Mouse (Mus musculus): Measurements from ENCODE around the gene Fbxl19. TPM values are rescaled to one million over a fixed set of nuclear protein-coding genes. Genes with fewer than 3 reads are reported as not detected.

Gene Fbxl19
- polyA plus RNA-seq, 1 experiment from 2014 or later, result 9.4 TPM

- 88% methylated on average over 3 of the region's 3 CpGs for WGBS
- no peak overlapping the region for H3K4me3 ChIP-seq
- H3K36me3 ChIP-seq, result peaks cover 73% of the 10 kb centered on the region
Observed at GRCm38 (mm10) chr7:127760478-127760877, 16.1 kb downstream of the Fbxl19 start.

GRCm38 (mm10) chr7:127761026-127761425 lies 16.7 kb downstream of the Fbxl19 start:
- H3K4me3 ChIP-seq, result no peak overlapping the region
- H3K4me1 ChIP-seq, result no peaks in the 10 kb centered on the region
- no peak overlapping the region for H3K9ac ChIP-seq (replicated peaks)
- no peaks in the 10 kb centered on the region for H3K27me3 ChIP-seq
- H3K36me3 ChIP-seq, result peaks cover 74% of the 10 kb centered on the region
- H3K27ac ChIP-seq (replicated peaks), result no peak overlapping the region
- no peak for ATAC-seq (replicated peaks)
- H3K9me3 ChIP-seq, result no peaks in the 10 kb centered on the region
- WGBS, result 46% methylated on average over 7 of the region's 7 CpGs
- H3K4me2 ChIP-seq (replicated peaks), result no peak overlapping the region

More at GRCm38 (mm10) chr7:127760478-127760877, 16.1 kb downstream of the Fbxl19 start:
- H3K27me3 ChIP-seq, result no peaks in the 10 kb centered on the region
- no peak overlapping the region for H3K4me2 ChIP-seq (replicated peaks)
- ATAC-seq (replicated peaks), result no peak
- H3K27ac ChIP-seq (replicated peaks), result no peak overlapping the region
- no peaks in the 10 kb centered on the region for H3K9me3 ChIP-seq
- H3K9ac ChIP-seq (replicated peaks), result no peak overlapping the region
- no peaks in the 10 kb centered on the region for H3K4me1 ChIP-seq

DNA sequence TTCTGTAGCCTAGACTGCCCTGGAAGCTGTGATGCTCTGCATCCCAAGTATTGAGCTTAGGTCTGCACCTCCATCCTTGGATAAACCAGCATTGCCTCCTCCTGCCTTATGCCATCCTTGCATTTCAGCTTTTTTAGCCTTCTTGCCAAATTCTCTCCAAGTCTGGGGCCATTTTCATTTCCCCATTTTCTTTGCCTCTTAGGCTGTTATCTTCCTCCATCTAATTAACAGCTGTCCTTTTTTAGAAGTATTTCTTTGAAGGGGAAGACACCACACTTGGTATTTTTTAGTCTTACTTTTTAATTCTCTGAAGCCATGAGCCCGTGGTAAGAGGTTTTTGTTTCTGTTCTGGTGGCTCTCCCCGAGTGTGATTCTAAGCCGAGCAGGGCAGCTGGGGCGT lies 19.3 kb downstream of the Fbxl19 start:
- peaks cover 75% of the 10 kb centered on the region for H3K36me3 ChIP-seq
- H3K27me3 ChIP-seq, result no peaks in the 10 kb centered on the region
- WGBS, result 88% methylated on average over 4 of the region's 4 CpGs
- H3K27ac ChIP-seq (replicated peaks), result no peak overlapping the region
- no peak overlapping the region for H3K9ac ChIP-seq (replicated peaks)
- no peak for ATAC-seq (replicated peaks)
- H3K9me3 ChIP-seq, result no peaks in the 10 kb centered on the region
- H3K4me2 ChIP-seq (replicated peaks), result no peak overlapping the region
- H3K4me1 ChIP-seq, result peaks cover 5% of the 10 kb centered on the region
- no peak overlapping the region for H3K4me3 ChIP-seq

GRCm38 (mm10) chr7:127765756-127766155 lies 21.4 kb downstream of the Fbxl19 start:
- Histone ChIP-seq H3K27me3 (no peaks in the 10 kb centered on the region), H3K9me3 (no peaks in the 10 kb centered on the region), H3K27ac (replicated peaks) (no peak overlapping the region), H3K4me3 (no peak overlapping the region), H3K4me1 (peaks cover 25% of the 10 kb centered on the region), H3K4me2 (replicated peaks) (no peak overlapping the region), H3K9ac (replicated peaks) (no peak overlapping the region), H3K36me3 (peaks cover 65% of the 10 kb centered on the region)
- ATAC-seq (replicated peaks), result no peak
- WGBS, result 96% methylated on average over 2 of the region's 2 CpGs

DNA sequence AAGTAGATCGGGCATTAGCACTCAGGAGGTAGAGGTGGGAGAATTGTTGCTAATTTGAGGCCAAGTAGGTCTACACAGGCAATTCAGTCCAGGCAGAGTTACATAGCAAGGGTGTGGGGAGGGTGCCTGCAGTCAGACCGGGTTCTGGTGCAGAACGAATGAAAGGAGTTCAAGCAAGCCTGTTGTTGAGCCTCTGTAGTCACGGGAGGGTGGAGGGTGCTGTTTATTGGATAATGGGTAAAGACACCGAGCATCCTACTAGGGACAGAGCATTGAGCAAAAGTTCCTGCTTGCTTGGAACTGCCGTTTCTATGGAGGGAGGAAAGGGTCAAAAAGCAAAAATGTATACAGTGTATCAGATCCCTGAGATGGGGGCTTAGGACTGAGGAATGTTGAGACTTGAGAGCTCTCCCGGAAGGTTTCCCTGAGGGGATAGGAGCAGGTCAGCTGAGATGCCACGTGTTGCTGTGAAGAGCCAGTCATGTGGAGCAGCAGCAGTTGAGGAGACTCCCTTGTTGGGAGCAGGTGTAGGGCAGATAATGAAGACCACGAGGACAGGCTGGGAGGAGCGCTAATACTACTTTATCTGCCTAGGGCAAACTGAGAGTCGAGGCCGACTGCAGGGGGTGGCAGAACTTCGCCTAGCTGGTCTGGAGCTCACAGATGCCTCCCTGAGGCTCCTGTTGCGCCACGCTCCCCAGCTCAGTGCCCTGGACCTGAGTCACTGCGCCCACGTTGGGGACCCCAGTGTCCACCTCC lies 22.7 kb downstream of the Fbxl19 start:
- Histone ChIP-seq H3K4me1 (peaks cover 30% of the 10 kb centered on the region), H3K4me3 (no peak overlapping the region), H3K36me3 (peaks cover 56% of the 10 kb centered on the region), H3K27ac (replicated peaks) (no peak overlapping the region), H3K4me2 (replicated peaks) (no peak overlapping the region), H3K9me3 (no peaks in the 10 kb centered on the region), H3K27me3 (no peaks in the 10 kb centered on the region), H3K9ac (replicated peaks) (no peak overlapping the region)
- no peak for ATAC-seq (replicated peaks)
- 82% methylated on average over 17 of the region's 17 CpGs for WGBS

- Histone ChIP-seq H3K9me3 (no peaks in the 10 kb centered on the region), H3K4me1 (peaks cover 30% of the 10 kb centered on the region), H3K36me3 (peaks cover 50% of the 10 kb centered on the region), H3K4me2 (replicated peaks) (no peak overlapping the region), H3K4me3 (no peak overlapping the region), H3K27me3 (no peaks in the 10 kb centered on the region), H3K27ac (replicated peaks) (peak overlapping the region; percentile 64; the same call in 1 of the 2 replicates), H3K9ac (replicated peaks) (no peak overlapping the region)
- WGBS, result 94% methylated on average over 19 of the region's 19 CpGs
- ATAC-seq (replicated peaks), result no peak
Observed at GRCm38 (mm10) chr7:127767671-127768345, 23.5 kb downstream of the Fbxl19 start.

DNA sequence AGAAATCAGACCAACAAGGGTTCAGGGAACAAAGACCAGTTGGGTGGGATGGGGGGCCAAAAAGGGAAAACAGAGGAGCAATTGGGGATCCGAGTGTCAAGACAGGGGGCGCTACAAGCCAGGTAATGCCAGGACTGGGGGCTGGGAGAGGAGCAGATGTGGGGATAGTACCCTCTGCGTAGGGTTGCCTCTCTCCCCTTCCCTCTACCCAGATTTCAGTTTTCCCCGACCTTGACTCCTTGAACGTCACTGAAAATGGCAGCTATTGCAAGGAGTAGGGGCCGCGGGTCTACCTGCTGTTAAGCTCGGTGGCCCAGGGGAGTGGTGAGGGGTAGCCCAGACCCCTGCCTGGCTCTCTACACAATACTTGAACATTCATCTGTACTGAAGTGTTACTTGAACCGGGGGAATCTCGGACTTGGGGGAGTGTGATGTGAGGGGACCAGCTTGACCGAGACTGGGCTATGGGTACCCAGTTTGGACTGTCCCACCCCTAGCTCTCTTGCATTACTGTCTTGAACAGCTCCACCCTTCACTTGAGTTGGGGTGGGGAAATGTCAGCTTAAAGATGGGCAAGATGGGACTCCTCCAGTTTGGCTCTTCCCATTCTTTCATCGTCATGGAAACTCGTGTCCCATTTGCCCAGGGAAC lies 24.1 kb downstream of the Fbxl19 start:
- no peak; the same call in 1 of the 2 replicates for ATAC-seq (replicated peaks)
- peak overlapping the region; percentile 64 for H3K27ac ChIP-seq (replicated peaks)

DNA sequence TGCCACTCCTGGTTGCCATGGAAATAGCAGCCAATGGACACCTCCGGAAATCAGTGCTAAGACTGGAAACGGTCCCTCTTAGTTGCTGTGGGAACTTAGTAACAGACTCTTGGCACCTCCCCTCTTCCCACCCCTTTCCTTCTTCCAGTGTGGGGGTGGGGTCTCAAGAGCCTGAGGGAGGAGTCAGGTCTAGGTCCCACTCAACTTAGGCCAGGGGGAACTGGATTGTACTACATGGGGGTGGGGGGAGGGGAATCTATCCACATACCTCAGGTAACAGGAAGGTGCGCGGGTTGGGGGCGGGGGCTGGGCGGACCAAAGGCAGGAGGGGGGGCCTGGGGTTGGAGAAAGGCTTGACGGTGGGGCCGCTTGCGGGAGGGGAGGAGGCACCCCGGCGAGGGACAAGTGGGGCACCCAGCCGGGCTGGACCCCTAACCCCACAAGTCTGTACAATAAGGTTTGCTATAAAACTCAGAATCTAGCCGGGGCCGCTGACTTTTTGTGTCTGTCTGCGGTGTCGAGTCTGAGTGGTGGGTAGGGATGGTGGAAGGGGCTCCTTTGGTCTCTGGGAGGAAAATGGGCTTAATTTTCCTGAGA lies 24.8 kb downstream of the Fbxl19 start:
- Histone ChIP-seq H3K36me3 (peaks cover 39% of the 10 kb centered on the region), H3K4me3 (peak overlapping the region; percentile 45), H3K27me3 (no peaks in the 10 kb centered on the region), H3K4me2 (replicated peaks) (peak overlapping the region; percentile 67), H3K9me3 (no peaks in the 10 kb centered on the region), H3K4me1 (peaks cover 30% of the 10 kb centered on the region), H3K27ac (replicated peaks) (peak overlapping the region; percentile 79), H3K9ac (replicated peaks) (peak overlapping the region; percentile 52; the same call in 1 of the 2 replicates)
- peak; percentile 91 for ATAC-seq (replicated peaks)
- 2% methylated on average over 16 of the region's 16 CpGs for WGBS

More for the DNA sequence above, 24.1 kb downstream of the Fbxl19 start:
- WGBS, result 45% methylated on average over 13 of the region's 13 CpGs
- H3K4me1 ChIP-seq, result peaks cover 30% of the 10 kb centered on the region
- no peaks in the 10 kb centered on the region for H3K27me3 ChIP-seq
- no peaks in the 10 kb centered on the region for H3K9me3 ChIP-seq
- peak overlapping the region; percentile 67; the same call in 1 of the 2 replicates for H3K4me2 ChIP-seq (replicated peaks)
- H3K9ac ChIP-seq (replicated peaks), result no peak overlapping the region
- H3K4me3 ChIP-seq, result peak overlapping the region; percentile 45; the same call in 1 of the 2 replicates
- peaks cover 46% of the 10 kb centered on the region for H3K36me3 ChIP-seq

GRCm38 (mm10) chr7:127769651-127770038 lies 25.3 kb downstream of the Fbxl19 start, which contains the start of gene Orai3:
TSS of gene Orai3 (plus strand) at chr7:127769815.
- WGBS, result 1% methylated on average over 24 of the region's 24 CpGs
- Histone ChIP-seq H3K4me3 (peak within 1 kb of the TSS; percentile 45), H3K27ac (replicated peaks) (peak within 1 kb of the TSS; percentile 79), H3K36me3 (peaks cover 34% of the 10 kb centered on the region), H3K27me3 (no peaks in the 10 kb centered on the region), H3K9me3 (no peaks in the 10 kb centered on the region), H3K4me1 (peaks cover 30% of the 10 kb centered on the region), H3K4me2 (replicated peaks) (peak within 1 kb of the TSS; percentile 67), H3K9ac (replicated peaks) (peak within 1 kb of the TSS; percentile 52)
- peak; percentile 50 for ATAC-seq (replicated peaks)

DNA sequence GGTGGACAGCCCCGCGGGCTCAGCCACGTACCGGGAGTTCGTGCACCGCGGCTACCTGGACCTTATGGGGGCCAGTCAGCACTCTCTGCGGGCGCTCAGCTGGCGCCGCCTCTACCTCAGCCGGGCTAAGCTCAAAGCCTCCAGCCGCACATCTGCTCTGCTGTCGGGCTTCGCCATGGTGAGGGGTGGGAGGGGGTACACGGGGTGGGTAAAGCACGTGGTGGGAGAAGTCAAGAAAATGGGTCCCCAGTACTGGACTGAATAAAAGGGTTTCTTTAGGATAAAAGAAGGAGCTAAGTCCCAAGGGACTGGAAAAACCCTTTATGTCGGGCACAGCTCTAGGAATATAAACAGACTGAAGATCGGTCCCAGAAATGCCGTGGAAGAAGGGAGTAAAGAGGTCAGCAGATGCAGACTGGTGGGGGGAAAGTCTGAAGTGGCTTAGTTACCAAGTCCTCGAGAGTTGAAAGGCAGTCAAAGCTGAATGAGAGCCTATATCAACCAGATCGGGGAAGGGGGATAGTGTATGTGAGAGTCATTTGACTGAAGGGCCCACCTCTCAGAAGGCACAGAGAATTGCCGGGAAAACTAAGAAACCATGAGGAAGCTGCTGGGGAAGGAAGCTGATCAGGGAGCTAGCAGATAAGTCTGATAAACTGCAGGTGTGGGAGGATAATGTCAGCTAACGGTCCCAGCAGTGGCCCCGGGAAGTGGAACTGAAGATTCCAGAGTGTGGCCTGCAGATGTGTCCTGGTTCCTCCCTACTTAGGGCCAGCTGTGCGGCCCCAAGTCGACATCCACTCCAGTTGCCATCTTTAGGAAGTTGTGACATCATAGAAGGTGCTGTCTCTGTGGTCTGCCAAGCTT lies 25.9 kb downstream of the Fbxl19 start:
- Histone ChIP-seq H3K4me2 (replicated peaks) (peak overlapping the region; percentile 67), H3K36me3 (peaks cover 28% of the 10 kb centered on the region), H3K9me3 (no peaks in the 10 kb centered on the region), H3K9ac (replicated peaks) (peak overlapping the region; percentile 52), H3K27me3 (no peaks in the 10 kb centered on the region), H3K27ac (replicated peaks) (peak overlapping the region; percentile 79), H3K4me3 (peak overlapping the region; percentile 45), H3K4me1 (peaks cover 30% of the 10 kb centered on the region)
- WGBS, result 5% methylated on average over 27 of the region's 27 CpGs
- ATAC-seq (replicated peaks), result peak; percentile 11

GRCm38 (mm10) chr7:127771262-127771661 lies 26.9 kb downstream of the Fbxl19 start:
- H3K4me2 ChIP-seq (replicated peaks), result no peak overlapping the region
- H3K4me1 ChIP-seq, result peaks cover 33% of the 10 kb centered on the region
- no peak overlapping the region for H3K9ac ChIP-seq (replicated peaks)
- H3K36me3 ChIP-seq, result peaks cover 18% of the 10 kb centered on the region
- no peak overlapping the region for H3K27ac ChIP-seq (replicated peaks)
- no peak overlapping the region for H3K4me3 ChIP-seq
- 76% methylated on average over 5 of the region's 5 CpGs for WGBS
- no peaks in the 10 kb centered on the region for H3K9me3 ChIP-seq
- no peak for ATAC-seq (replicated peaks)
- H3K27me3 ChIP-seq, result no peaks in the 10 kb centered on the region
